Mouse (Mus musculus): ENCODE data around the gene Oscar. TPM values are rescaled to one million over a fixed set of nuclear protein-coding genes. Genes with fewer than 3 reads are reported as not detected.
A peak's percentile ranks its signal among the peaks of the same experiment; 100 is the strongest.
"Not testable (repeated sequence)": the region's sequence is repeated elsewhere in the genome, so short reads cannot be mapped to it uniquely, and the experiment has no call there.

The Oscar gene
- polyA plus RNA-seq, 1 experiment from 2014 or later, result not detected

GRCm38 (mm10) chr7:3597755-3598154 is 18.2 kb downstream of the Oscar start:
- not testable (repeated sequence) for H3K27ac ChIP-seq (ENCODE audit: low read length); H3K9ac ChIP-seq (ENCODE audit: low read length); H3K4me1 ChIP-seq (ENCODE audit: control insufficient read depth, insufficient read depth, low read length); H3K4me2 ChIP-seq (ENCODE audit: low read depth, low read length); H3K36me3 ChIP-seq (ENCODE audit: control insufficient read depth, insufficient read depth); ATAC-seq (replicated peaks; ENCODE audit: extremely low read depth, insufficient read depth, low FRiP score); H3K27me3 ChIP-seq (ENCODE audit: control insufficient read depth, insufficient read depth, low read length); H3K9me3 ChIP-seq (replicated peaks; ENCODE audit: control insufficient read depth, low read length); H3K4me3 ChIP-seq (ENCODE audit: low read length)
- 57% methylated on average over 1 of the region's 1 CpGs for WGBS

- no peak for ATAC-seq (replicated peaks; ENCODE audit: extremely low read depth, insufficient read depth, low FRiP score)
- Histone ChIP-seq H3K27me3 (ENCODE audit: control insufficient read depth, insufficient read depth, low read length) (no peaks in the 10 kb centered on the region), H3K36me3 (ENCODE audit: control insufficient read depth, insufficient read depth) (no peaks in the 10 kb centered on the region), H3K4me3 (ENCODE audit: low read length) (peak overlapping the region; percentile 19), H3K4me2 (ENCODE audit: low read depth, low read length) (peak overlapping the region; percentile 46), H3K4me1 (ENCODE audit: control insufficient read depth, insufficient read depth, low read length) (no peaks in the 10 kb centered on the region), H3K27ac (ENCODE audit: low read length) (no peak overlapping the region), H3K9me3 (replicated peaks; ENCODE audit: control insufficient read depth, low read length) (no peaks in the 10 kb centered on the region), H3K9ac (ENCODE audit: low read length) (peak overlapping the region; percentile 21; the same call in 1 of the 2 replicates)
- WGBS, result 12% methylated on average over 9 of the region's 9 CpGs
Observed at GRCm38 (mm10) chr7:3595146-3595545, 20.8 kb downstream of the Oscar start.

- Histone ChIP-seq H3K36me3 (ENCODE audit: control insufficient read depth, insufficient read depth) (no peaks in the 10 kb centered on the region), H3K9me3 (replicated peaks; ENCODE audit: control insufficient read depth, low read length) (no peaks in the 10 kb centered on the region), H3K4me1 (ENCODE audit: control insufficient read depth, insufficient read depth, low read length) (no peaks in the 10 kb centered on the region), H3K4me3 (ENCODE audit: low read length) (peak overlapping the region; percentile 19), H3K27ac (ENCODE audit: low read length) (no peak overlapping the region), H3K27me3 (ENCODE audit: control insufficient read depth, insufficient read depth, low read length) (no peaks in the 10 kb centered on the region), H3K9ac (ENCODE audit: low read length) (peak overlapping the region; percentile 21; the same call in 1 of the 2 replicates), H3K4me2 (ENCODE audit: low read depth, low read length) (peak overlapping the region; percentile 46)
- 0 out of 2 replicates have a peak, but pooled peaks have one; percentile 32 for ATAC-seq (replicated peaks; ENCODE audit: extremely low read depth, insufficient read depth, low FRiP score)
- 10% methylated on average over 5 of the region's 5 CpGs for WGBS
Observed at GRCm38 (mm10) chr7:3594686-3595085, 21.3 kb downstream of the Oscar start.

- Histone ChIP-seq H3K4me2 (ENCODE audit: low read depth, low read length) (no peak overlapping the region), H3K27ac (ENCODE audit: low read length) (no peak overlapping the region), H3K36me3 (ENCODE audit: control insufficient read depth, insufficient read depth) (no peaks in the 10 kb centered on the region), H3K27me3 (ENCODE audit: control insufficient read depth, insufficient read depth, low read length) (no peaks in the 10 kb centered on the region), H3K4me1 (ENCODE audit: control insufficient read depth, insufficient read depth, low read length) (no peaks in the 10 kb centered on the region), H3K9ac (ENCODE audit: low read length) (no peak overlapping the region), H3K4me3 (ENCODE audit: low read length) (no peak overlapping the region), H3K9me3 (replicated peaks; ENCODE audit: control insufficient read depth, low read length) (no peaks in the 10 kb centered on the region)
- ATAC-seq (replicated peaks; ENCODE audit: extremely low read depth, insufficient read depth, low FRiP score), result no peak
Observed at GRCm38 (mm10) chr7:3593855-3594254, 22.1 kb downstream of the Oscar start.

- WGBS, result 64% methylated on average over 1 of the region's 1 CpGs
- Histone ChIP-seq H3K9ac (ENCODE audit: low read length) (no peak overlapping the region), H3K4me2 (ENCODE audit: low read depth, low read length) (no peak overlapping the region), H3K9me3 (replicated peaks; ENCODE audit: control insufficient read depth, low read length) (no peaks in the 10 kb centered on the region), H3K4me1 (ENCODE audit: control insufficient read depth, insufficient read depth, low read length) (no peaks in the 10 kb centered on the region), H3K27ac (ENCODE audit: low read length) (no peak overlapping the region), H3K27me3 (ENCODE audit: control insufficient read depth, insufficient read depth, low read length) (no peaks in the 10 kb centered on the region), H3K36me3 (ENCODE audit: control insufficient read depth, insufficient read depth) (no peaks in the 10 kb centered on the region), H3K4me3 (ENCODE audit: low read length) (no peak overlapping the region)
- no peak for ATAC-seq (replicated peaks; ENCODE audit: extremely low read depth, insufficient read depth, low FRiP score)
Observed at GRCm38 (mm10) chr7:3591534-3591933, 24.4 kb downstream of the Oscar start.

GRCm38 (mm10) chr7:3590550-3590949 is 25.4 kb downstream of the Oscar start:
- no peak overlapping the region for H3K4me3 ChIP-seq (ENCODE audit: low read length)
- no peak overlapping the region for H3K27ac ChIP-seq (ENCODE audit: low read length)
- no peaks in the 10 kb centered on the region for H3K27me3 ChIP-seq (ENCODE audit: control insufficient read depth, insufficient read depth, low read length)
- ATAC-seq (replicated peaks; ENCODE audit: extremely low read depth, insufficient read depth, low FRiP score), result no peak
- no peaks in the 10 kb centered on the region for H3K9me3 ChIP-seq (replicated peaks; ENCODE audit: control insufficient read depth, low read length)
- H3K4me2 ChIP-seq (ENCODE audit: low read depth, low read length), result no peak overlapping the region
- H3K4me1 ChIP-seq (ENCODE audit: control insufficient read depth, insufficient read depth, low read length), result no peaks in the 10 kb centered on the region
- H3K36me3 ChIP-seq (ENCODE audit: control insufficient read depth, insufficient read depth), result no peaks in the 10 kb centered on the region
- 80% methylated on average over 3 of the region's 3 CpGs for WGBS
- H3K9ac ChIP-seq (ENCODE audit: low read length), result no peak overlapping the region

GRCm38 (mm10) chr7:3587292-3587691 is 28.7 kb downstream of the Oscar start:
- no peak for ATAC-seq (replicated peaks; ENCODE audit: extremely low read depth, insufficient read depth, low FRiP score)
- Histone ChIP-seq H3K9ac (ENCODE audit: low read length) (no peak overlapping the region), H3K27ac (ENCODE audit: low read length) (no peak overlapping the region), H3K27me3 (ENCODE audit: control insufficient read depth, insufficient read depth, low read length) (no peaks in the 10 kb centered on the region), H3K4me1 (ENCODE audit: control insufficient read depth, insufficient read depth, low read length) (no peaks in the 10 kb centered on the region), H3K9me3 (replicated peaks; ENCODE audit: control insufficient read depth, low read length) (no peaks in the 10 kb centered on the region), H3K36me3 (ENCODE audit: control insufficient read depth, insufficient read depth) (no peaks in the 10 kb centered on the region), H3K4me3 (ENCODE audit: low read length) (no peak overlapping the region), H3K4me2 (ENCODE audit: low read depth, low read length) (no peak overlapping the region)
- WGBS, result 75% methylated on average over 1 of the region's 1 CpGs

- no peaks in the 10 kb centered on the region for H3K9me3 ChIP-seq (replicated peaks; ENCODE audit: control insufficient read depth, low read length)
- no peak overlapping the region for H3K4me3 ChIP-seq (ENCODE audit: low read length)
- no peak overlapping the region for H3K9ac ChIP-seq (ENCODE audit: low read length)
- no peaks in the 10 kb centered on the region for H3K4me1 ChIP-seq (ENCODE audit: control insufficient read depth, insufficient read depth, low read length)
- 4% methylated on average over 5 of the region's 5 CpGs for WGBS
- no peaks in the 10 kb centered on the region for H3K27me3 ChIP-seq (ENCODE audit: control insufficient read depth, insufficient read depth, low read length)
- H3K36me3 ChIP-seq (ENCODE audit: control insufficient read depth, insufficient read depth), result no peaks in the 10 kb centered on the region
- no peak overlapping the region for H3K27ac ChIP-seq (ENCODE audit: low read length)
- H3K4me2 ChIP-seq (ENCODE audit: low read depth, low read length), result no peak overlapping the region
- ATAC-seq (replicated peaks; ENCODE audit: extremely low read depth, insufficient read depth, low FRiP score), result no peak
Observed at GRCm38 (mm10) chr7:3586255-3586654, 29.7 kb downstream of the Oscar start.

- no peak for ATAC-seq (replicated peaks; ENCODE audit: extremely low read depth, insufficient read depth, low FRiP score)
- Histone ChIP-seq H3K27ac (ENCODE audit: low read length) (no peak overlapping the region), H3K27me3 (ENCODE audit: control insufficient read depth, insufficient read depth, low read length) (no peaks in the 10 kb centered on the region), H3K9me3 (replicated peaks; ENCODE audit: control insufficient read depth, low read length) (no peaks in the 10 kb centered on the region), H3K36me3 (ENCODE audit: control insufficient read depth, insufficient read depth) (no peaks in the 10 kb centered on the region), H3K4me1 (ENCODE audit: control insufficient read depth, insufficient read depth, low read length) (no peaks in the 10 kb centered on the region), H3K4me3 (ENCODE audit: low read length) (no peak overlapping the region), H3K4me2 (ENCODE audit: low read depth, low read length) (no peak overlapping the region), H3K9ac (ENCODE audit: low read length) (no peak overlapping the region)
- WGBS, result 6% methylated on average over 6 of the region's 6 CpGs
Observed at GRCm38 (mm10) chr7:3585763-3586162, 30.2 kb downstream of the Oscar start.

- Histone ChIP-seq H3K27me3 (ENCODE audit: control insufficient read depth, insufficient read depth, low read length) (no peaks in the 10 kb centered on the region), H3K27ac (ENCODE audit: low read length) (no peak overlapping the region), H3K36me3 (ENCODE audit: control insufficient read depth, insufficient read depth) (no peaks in the 10 kb centered on the region), H3K9ac (ENCODE audit: low read length) (no peak overlapping the region), H3K4me3 (ENCODE audit: low read length) (no peak overlapping the region), H3K4me2 (ENCODE audit: low read depth, low read length) (no peak overlapping the region), H3K4me1 (ENCODE audit: control insufficient read depth, insufficient read depth, low read length) (no peaks in the 10 kb centered on the region), H3K9me3 (replicated peaks; ENCODE audit: control insufficient read depth, low read length) (no peaks in the 10 kb centered on the region)
- no peak for ATAC-seq (replicated peaks; ENCODE audit: extremely low read depth, insufficient read depth, low FRiP score)
- 56% methylated on average over 2 of the region's 2 CpGs for WGBS
Observed at GRCm38 (mm10) chr7:3580029-3580428, 35.9 kb downstream of the Oscar start.
